Mouse (Mus musculus) megakaryocyte, embryonic 14.5 days (primary cell): ENCODE results near the gene Akr1a1.

Experiments
- FLI1 ChIP-seq: IDR thresholded peaks from 2 replicates; pipeline ENCODE4 v1.6.1; 2012; ENCODE audit warnings: low read length, inconsistent platforms, mixed read lengths
- GATA1 ChIP-seq: IDR thresholded peaks from 3 replicates; pipeline ENCODE4 v1.6.1; 2012; ENCODE audit warnings: mixed read lengths, low read length, inconsistent platforms, borderline replicate concordance

DNA sequence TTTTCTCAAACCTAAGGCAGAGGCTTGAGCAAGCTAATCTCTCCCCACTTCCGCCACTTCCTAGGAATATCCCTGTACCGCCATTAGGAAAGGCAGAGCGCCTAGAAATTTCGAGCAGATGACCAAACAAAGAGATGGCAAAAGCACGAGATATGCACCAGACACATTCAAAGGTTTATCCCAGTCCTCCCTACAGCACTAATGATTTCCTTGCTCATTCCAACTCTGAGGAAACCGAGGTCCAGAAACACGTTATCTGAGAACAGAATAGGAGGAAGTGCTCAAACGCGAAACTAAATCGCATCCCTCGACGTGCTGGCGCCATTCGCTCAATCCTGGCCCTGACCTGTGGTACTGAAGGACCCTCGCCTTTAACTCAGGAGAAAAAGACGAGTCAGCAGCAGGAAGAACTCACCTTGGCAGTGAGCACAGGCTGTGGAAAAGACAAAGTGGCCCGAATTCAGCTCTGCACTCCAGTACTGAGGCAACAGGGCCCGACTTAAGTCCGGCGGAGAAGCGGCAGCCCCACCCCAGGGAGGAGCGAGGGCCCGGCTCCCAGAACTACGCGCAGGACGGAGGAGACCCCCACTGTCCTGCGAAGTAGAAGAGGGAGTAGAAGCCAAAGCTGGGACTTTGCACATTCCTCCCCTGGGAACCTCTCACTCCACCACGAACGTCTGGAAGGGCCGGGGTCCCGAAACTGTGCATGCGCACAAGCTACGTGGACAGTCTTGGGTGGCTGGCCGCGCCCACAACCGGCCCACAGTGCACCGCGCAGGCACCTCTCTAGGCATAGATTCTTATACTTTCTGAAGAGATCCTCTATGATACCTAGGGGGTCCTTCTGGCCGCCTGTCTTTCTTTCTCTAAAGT is at the start of gene Akr1a1:
- TF ChIP-seq GATA1, result no peak
- no peak for TF ChIP-seq FLI1
